Mouse (Mus musculus): ENCODE measurements around the gene Arhgap5. TPM values are rescaled to one million over a fixed set of nuclear protein-coding genes. Genes with fewer than 3 reads are reported as not detected.

Arhgap5 gene
- total RNA-seq, 2 experiments from 2014 or later: 78.7 to 88.7 TPM

- intact Hi-C loops (cut with DNase I): no loop called here
- DNase-seq: no peak
These were observed 115.9 kb downstream of the Arhgap5 start for GRCm38 (mm10) chr12:52619644-52620043.

Other genes starting within 250 kb of the Arhgap5 start
- 100 to 1,000 TPM; 110 to 131 TPM for gene Akap6, start 195.4 kb downstream of the Arhgap5 start, total RNA-seq (2021)